Mouse (Mus musculus) large intestine, adult 2 months (tissue): Measurements from ENCODE around the gene Snrnp25. TPM values are rescaled to one million over a fixed set of nuclear protein-coding genes. Genes with fewer than 3 reads are reported as not detected.

Source experiments
- DNase-seq: peaks from one replicate; pipeline ENCODE4 v3.0.0-alpha.2; 2012; ENCODE audit warnings: low read depth, low spot score
- WGBS: fragments of 180-500 bp; shearing (Covaris S2); methylation state at CpG from one replicate; pipeline ENCODE4 v1.1.7; 2018; 5-methylcytosine and 5-hydroxymethylcytosine counted together
- polyA plus RNA-seq: library from polyadenylated mRNA; depleted of rRNA; stranded (reverse); fragments of >200 nt; gene quantifications from 2 replicates; pipeline ENCODE4 v1.2.3, GENCODE M21; 2012; rRNA removed

The Snrnp25 gene
- polyA plus RNA-seq, 1 experiment: 22.2 TPM

- 69% methylated on average over 5 of the region's 5 CpGs for WGBS
- no peak for DNase-seq
Measured at GRCm38 (mm10) chr11:32238093-32238860, 33.1 kb downstream of the Snrnp25 start.

DNA sequence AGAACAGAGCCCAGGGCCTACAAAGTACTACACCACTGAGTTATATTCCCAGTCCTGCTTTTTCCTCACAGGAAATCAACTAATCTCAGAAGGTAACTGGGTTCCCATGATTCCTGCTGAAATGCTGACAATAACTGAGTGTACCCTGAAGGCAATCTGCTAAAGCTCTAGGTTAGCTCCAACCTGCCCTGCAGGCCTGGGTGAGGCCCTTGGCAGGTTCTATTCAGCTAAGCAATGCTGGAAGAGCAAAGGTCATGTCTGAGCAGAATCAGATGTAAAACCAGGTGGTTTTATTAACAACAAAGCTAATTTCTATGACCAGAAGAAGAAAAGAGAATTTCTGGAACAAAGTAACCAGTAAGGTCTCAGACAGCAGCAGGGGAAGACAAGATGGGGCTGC, 36.2 kb downstream of the Snrnp25 start:
- no peak for DNase-seq

DNA sequence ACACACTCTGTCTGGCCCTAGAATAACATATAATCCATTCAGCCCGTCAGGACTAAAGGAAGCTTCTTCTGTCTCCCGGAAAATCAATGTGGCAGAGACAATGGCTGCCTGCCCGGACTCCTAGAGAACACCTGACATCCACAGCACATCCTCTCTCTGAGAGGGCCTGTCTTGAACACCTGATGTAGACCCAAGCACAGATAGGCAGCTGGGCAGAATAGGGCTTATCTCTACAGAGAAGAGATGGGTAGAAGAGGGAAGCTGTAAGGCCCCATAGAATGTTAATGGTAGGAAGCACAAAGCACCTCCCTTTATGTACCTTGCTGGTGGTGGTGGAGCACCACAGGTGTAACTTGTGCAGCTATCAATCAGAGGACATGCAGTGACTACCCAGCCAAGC, 37.0 kb downstream of the Snrnp25 start:
- 70% methylated on average over 3 of the region's 3 CpGs for WGBS
- DNase-seq: no peak

DNA sequence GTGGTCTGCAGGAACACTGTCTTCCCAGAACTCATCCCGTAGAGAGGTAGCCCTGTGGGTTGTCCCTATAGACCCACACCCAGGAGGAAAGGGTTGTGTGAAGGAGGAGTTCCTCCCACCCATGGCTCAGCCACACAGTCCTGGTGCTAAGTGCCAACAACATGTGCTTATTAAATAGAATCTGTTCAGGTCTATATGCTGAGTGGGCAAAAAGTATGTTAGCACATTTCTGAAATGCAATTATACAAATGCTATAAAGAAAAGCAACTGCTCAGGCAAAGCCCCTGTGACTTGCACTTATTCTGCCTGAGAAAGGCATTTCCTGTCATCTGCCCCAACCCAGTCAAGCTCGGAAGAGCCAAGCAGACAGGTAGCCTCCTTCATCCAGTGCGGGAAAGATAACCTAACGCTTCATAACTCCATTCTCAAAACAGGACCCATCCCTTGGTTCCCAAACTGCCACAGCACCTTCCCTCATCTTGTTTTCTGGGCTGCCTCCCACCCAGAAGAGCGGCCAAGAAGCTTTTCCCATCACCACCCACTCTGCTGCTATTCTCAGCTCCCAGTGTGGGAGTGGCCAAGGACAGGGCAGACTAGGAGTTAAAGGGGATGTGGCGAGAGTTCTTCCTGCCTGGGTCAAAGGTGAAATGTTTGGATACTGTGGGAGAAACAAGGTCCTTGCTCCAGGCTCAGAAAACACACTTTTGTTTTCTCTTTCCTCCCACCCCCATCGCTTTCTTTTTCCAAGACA, 38.2 kb downstream of the Snrnp25 start:
- no peak for DNase-seq
- 73% methylated on average over 7 of the region's 7 CpGs for WGBS

DNA sequence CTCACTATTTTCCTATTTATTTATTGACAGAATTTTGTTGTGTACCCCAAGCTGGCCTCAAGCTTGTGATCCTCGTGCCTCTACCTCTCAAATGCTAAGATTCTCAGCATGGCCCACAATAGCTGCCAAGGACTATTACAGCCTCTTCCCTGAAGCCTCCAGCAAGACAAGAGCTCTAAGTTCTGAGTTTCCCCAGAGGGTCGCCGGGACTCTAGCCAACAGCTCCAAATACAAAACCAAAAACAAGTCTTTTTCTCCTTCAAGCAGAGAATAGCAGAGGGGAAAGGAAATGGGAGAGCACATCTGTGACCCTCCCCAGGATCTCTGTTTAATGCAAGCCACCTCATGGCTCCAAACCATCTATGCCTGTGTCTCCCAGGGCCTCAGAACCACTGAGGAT, 38.8 kb downstream of the Snrnp25 start:
- DNase-seq: no peak
- WGBS: 73% methylated on average over 3 of the region's 3 CpGs

DNA sequence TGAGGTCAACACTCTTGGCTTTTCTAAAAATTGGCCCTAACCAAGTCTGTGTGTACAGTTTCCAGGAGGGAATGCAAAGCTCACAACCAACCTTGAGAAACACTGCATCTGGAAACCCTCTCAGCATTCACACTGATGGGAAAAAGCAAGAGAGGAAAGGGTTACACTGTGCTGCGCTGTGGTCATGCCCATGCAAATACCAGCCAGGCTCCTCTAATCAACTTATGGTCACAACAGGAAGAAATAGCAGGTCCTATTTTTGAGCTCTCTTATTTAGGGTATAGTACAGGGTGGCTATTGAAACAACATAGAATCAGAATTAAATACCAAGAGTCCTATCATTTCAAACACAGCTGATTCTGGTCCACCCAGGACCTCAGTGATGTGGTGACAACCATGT, 39.4 kb downstream of the Snrnp25 start:
- no peak for DNase-seq
- 94% methylated on average over 1 of the region's 1 CpGs for WGBS

GRCm38 (mm10) chr11:32245614-32246013, 40.4 kb downstream of the Snrnp25 start:
- DNase-seq: no peak
- WGBS: 93% methylated on average over 6 of the region's 6 CpGs

- no peak for DNase-seq
Measured at GRCm38 (mm10) chr11:32247068-32247467, 41.9 kb downstream of the Snrnp25 start.

- WGBS: 86% methylated on average over 3 of the region's 3 CpGs
- no peak for DNase-seq
Measured at GRCm38 (mm10) chr11:32248350-32248749, 43.1 kb downstream of the Snrnp25 start.

DNA sequence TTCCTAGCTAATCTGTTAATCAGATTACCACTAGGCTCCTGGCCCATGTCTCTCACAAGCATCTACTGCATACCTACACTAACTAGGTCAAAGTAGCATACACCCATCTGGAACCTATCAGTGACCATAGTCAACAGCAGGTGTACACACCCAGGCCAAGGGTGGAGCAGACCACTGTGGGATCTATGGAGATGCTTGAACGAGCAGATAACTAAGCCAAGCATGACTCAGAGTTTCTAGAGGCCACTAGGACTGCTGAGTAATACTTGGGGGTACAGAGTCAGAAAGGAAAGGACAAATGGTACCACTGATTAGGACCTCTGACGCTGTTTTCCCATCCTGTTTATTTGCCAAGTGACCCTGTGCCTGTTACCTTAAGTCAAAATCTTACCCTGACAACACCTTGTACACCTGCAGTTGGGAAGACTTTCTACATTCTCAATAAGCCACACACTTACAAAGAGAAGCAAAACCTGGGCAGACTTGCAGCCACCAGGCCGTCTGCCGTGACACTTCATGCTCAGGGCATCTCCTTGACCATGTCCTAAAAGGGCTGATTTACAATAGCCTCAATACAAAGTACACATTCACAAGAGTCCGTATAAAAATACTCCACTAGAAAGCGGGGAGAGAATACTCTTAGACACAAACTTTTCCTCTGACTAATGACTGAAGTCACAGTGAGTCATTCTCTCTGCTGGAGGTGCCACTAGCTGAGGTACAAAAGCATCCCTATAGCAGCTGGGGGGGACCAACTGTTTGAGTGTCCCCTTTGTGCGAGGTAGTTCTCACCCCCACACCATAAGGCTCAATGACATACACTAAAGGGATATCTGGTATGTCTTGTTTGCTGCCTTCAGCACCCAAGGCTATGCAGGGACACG, 45.9 kb downstream of the Snrnp25 start:
- no peak for DNase-seq
- WGBS: 77% methylated on average over 8 of the region's 8 CpGs

DNA sequence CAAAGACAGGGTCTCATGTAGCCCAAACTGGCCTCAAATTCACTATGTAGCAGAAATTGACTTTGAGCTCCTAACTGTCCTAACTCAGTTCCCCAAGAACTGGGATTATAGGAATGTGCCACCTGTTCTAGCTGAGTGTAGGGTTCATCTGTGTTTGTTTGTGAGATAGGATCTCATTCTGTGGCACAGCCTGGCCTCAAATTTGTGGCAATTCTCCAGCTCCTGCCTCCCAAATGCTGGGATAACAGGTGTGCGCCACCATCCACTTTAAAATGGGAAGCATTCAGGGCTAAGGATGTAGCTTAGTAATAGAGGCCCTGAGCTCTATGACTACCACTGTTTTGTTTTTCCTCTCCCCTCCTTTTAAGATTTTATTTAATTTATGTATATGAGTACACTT, 47.9 kb downstream of the Snrnp25 start:
- no peak for DNase-seq
- 98% methylated on average over 1 of the region's 1 CpGs for WGBS

DNA sequence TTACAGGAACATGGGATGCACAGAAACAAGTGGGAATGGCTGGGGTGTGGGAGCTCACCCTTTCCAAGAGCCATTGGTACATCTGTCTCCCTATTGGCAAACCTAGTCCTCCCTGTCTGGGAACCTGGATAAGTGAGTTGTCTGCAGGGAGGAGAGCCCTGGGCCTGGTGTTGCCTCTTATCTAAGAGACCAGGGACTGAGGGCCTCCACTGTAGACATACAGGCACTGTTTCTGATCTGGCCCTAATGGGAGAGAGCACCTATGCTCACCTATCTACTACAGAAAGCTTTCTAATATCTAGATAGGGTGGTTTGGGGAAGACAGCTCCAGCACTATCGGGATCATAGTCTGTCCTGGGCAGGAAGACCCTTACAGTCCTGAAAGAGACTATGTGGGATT, 50.9 kb downstream of the Snrnp25 start:
- DNase-seq: no peak
- 100% methylated on average over 1 of the region's 1 CpGs for WGBS

GRCm38 (mm10) chr11:32256566-32256965, 51.4 kb downstream of the Snrnp25 start:
- WGBS: 93% methylated on average over 3 of the region's 3 CpGs

More at GRCm38 (mm10) chr11:32256566-32256965, 51.4 kb downstream of the Snrnp25 start:
- no peak for DNase-seq

Other genes with a start within 250 kb of the Snrnp25 start
- gene 4930524B15Rik, start 239.8 kb upstream of the Snrnp25 start, polyA plus RNA-seq: not detected in 2 replicates
- gene Nsg2, start 205.0 kb upstream of the Snrnp25 start, polyA plus RNA-seq: 4.3 and 5.1 TPM in 2 replicates
- 1.3 and 2.3 TPM in 2 replicates for gene Il9r, start 5.1 kb upstream of the Snrnp25 start, polyA plus RNA-seq
- gene Rhbdf1, start 16.9 kb downstream of the Snrnp25 start, polyA plus RNA-seq: 42.0 and 45.2 TPM in 2 replicates
- gene Mpg, start 21.1 kb downstream of the Snrnp25 start, polyA plus RNA-seq: 9.3 and 10.3 TPM in 2 replicates
- 32.7 and 45.3 TPM in 2 replicates for gene Nprl3, start 62.3 kb downstream of the Snrnp25 start, polyA plus RNA-seq
- not detected in 2 replicates for gene Hba-x, start 71.0 kb downstream of the Snrnp25 start, polyA plus RNA-seq
- gene Hba-a1, start 78.1 kb downstream of the Snrnp25 start, polyA plus RNA-seq: 63.7 and 70.9 TPM in 2 replicates
- not detected in 2 replicates for gene Hbq1b, start 81.5 kb downstream of the Snrnp25 start, polyA plus RNA-seq
- 127 and 153 TPM in 2 replicates for gene Hba-a2, start 91.1 kb downstream of the Snrnp25 start, polyA plus RNA-seq
- not detected in 2 replicates for gene Hbq1a, start 94.7 kb downstream of the Snrnp25 start, polyA plus RNA-seq
- gene Sh3pxd2b, start 142.4 kb downstream of the Snrnp25 start, polyA plus RNA-seq: 3.4 and 3.7 TPM in 2 replicates
- gene Ubtd2, start 250.0 kb downstream of the Snrnp25 start, polyA plus RNA-seq: 2.8 and 3.6 TPM in 2 replicates